Mouse (Mus musculus) bone marrow, adult 2 months (tissue): ENCODE measurements at regions not wholly inside any gene's neighbourhood (a gene's known extent, or its start where the extent isn't known, plus 50 kb on each side); places are given as distances from the start of the nearest gene placed in this dataset.

ENCODE experiments used
- CTCF ChIP-seq: fragments of 200-500 bp; IDR thresholded peaks from 2 replicates; pipeline ENCODE4 v1.5.1; 2011; ENCODE audit warnings: low read length, control low read depth; ENCODE audit not compliant: control insufficient read depth, insufficient read depth
- POLR2A ChIP-seq: fragments of 200-500 bp; IDR thresholded peaks from 2 replicates; pipeline ENCODE4 v1.6.1; 2011; ENCODE audit warnings: low read depth, mild to moderate bottlenecking, control low read depth, low read length, borderline replicate concordance; ENCODE audit not compliant: control insufficient read depth

DNA sequence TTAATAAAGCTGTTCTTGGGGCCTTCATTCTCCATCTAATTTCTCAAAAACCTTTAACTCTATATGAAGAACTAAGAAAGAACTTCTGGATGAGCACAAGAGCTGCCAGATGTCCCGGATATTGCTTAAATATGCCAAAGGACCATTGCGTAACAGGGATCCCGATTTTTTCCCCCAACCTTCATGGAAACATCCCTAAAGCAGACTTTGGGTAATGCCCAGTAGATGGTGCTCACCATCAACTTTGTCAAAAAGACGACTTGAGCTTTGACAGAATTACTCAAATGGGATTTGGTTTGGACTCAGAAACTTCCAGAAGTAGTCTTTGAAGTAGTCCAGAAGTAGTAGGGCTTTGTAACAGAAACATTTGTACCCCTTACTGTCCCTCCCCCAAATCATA, 89.5 kb upstream of the Cpne4 start:
- TF ChIP-seq POLR2A (no peak), CTCF (no peak)
